Mouse (Mus musculus) B cell, adult 62 days (primary cell): ENCODE data around the gene Tmem92. TPM values are rescaled to one million over a fixed set of nuclear protein-coding genes. Genes with fewer than 3 reads are reported as not detected.

Experiments
- total RNA-seq: library from RNA; stranded (reverse); gene quantifications from 4 replicates; pipeline ENCODE4 v1.2.4, GENCODE M21; 2023

The Tmem92 gene
- not detected in 4 replicates for total RNA-seq

DNA sequence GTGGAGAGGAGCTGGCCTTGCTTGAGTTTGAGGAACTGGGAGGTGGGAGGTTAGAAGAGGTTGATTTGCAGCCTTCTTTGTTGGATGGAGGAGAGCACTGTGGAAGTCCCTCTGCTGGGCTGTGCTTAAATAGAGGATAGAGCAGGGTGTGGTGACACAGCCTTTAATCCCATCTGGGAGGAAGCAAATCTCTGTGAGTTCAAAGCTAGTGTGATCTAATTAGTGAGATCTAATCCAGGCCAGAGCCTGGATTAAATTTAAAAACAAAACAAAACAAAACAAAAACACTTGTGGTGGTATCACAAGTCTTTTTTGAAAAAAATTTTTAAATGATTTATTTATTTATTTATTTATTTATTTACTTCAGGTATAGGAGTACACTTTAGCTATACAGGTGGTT, at the start of gene Tmem92:
Tmem92 (minus strand) TSS at position 101 of the 400 bp plus-strand sequence.

DNA sequence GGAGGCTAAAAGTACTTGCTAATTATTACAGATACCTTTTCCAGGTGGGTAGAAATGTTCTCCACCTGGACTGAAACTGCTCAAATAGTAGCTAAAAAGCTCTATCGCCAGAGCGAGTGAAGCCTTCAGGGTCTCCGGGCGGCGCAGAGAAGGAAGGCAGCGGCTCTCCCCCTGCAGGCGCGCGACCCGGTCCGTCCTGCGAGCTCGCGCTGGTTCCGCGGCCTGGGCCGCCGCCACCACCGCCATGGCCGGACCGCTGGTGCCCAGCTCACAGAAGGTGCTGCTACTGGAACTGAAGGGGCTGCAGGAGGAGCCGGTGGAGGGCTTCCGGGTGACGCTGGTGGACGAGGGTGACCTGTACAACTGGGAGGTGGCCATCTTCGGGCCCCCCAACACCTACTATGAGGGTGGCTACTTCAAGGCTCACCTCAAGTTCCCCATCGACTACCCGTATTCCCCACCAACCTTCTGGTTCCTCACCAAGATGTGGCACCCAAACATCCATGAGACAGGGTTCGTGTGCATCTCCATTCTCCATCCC, 40.7 kb downstream of the Tmem92 start, which contains the start of gene Cdc34b:
Cdc34b (plus strand) TSS at position 51 of the 541 bp plus-strand sequence.

Other genes with a start within 250 kb of the Tmem92 start
- 6.4 to 10.8 TPM (median 9.0 TPM) in 4 replicates for gene Rsad1, start 233.4 kb downstream of the Tmem92 start, total RNA-seq
- not detected in 4 replicates for gene Chad, start 217.7 kb downstream of the Tmem92 start, total RNA-seq
- 73.4 to 89.5 TPM (median 79.2 TPM) in 4 replicates for gene Acsf2, start 180.8 kb downstream of the Tmem92 start, total RNA-seq
- 71.2 to 82.9 TPM (median 72.9 TPM) in 4 replicates for gene Lrrc59, start 152.9 kb downstream of the Tmem92 start, total RNA-seq
- gene Mrpl27, start 128.9 kb downstream of the Tmem92 start, total RNA-seq: 18.9 to 23.9 TPM (median 22.1 TPM) in 4 replicates
- gene Eme1, start 128.7 kb downstream of the Tmem92 start, total RNA-seq: 1.4 to 2.2 TPM (median 1.8 TPM) in 4 replicates
- 14.1 to 21.3 TPM (median 16.3 TPM) in 4 replicates for gene Xylt2, start 105.2 kb downstream of the Tmem92 start, total RNA-seq
- gene Gm11541, start 78.2 kb downstream of the Tmem92 start, total RNA-seq: not detected in 4 replicates
- not detected in 4 replicates for gene Cdc34b, start 40.9 kb downstream of the Tmem92 start, total RNA-seq
- 0.26 to 0.75 TPM (median 0.35 TPM) in 4 replicates for gene Col1a1, start 153.5 kb upstream of the Tmem92 start, total RNA-seq
- gene Hils1, start 184.9 kb upstream of the Tmem92 start, total RNA-seq: not detected in 4 replicates
- not detected in 4 replicates for gene Sgca, start 193.6 kb upstream of the Tmem92 start, total RNA-seq
- 69.8 to 75.8 TPM (median 73.2 TPM) in 4 replicates for gene Ppp1r9b, start 208.3 kb upstream of the Tmem92 start, total RNA-seq
- 0.75 TPM in 1 of 4 replicates, not detected in the others for gene Samd14, start 227.2 kb upstream of the Tmem92 start, total RNA-seq